Mouse (Mus musculus): ENCODE results near the gene Xpnpep1.
A peak's percentile ranks its signal among the peaks of the same experiment; 100 is the strongest.

The Xpnpep1 gene

GRCm38 (mm10) chr19:53040164-53041132 lies at the start of gene Xpnpep1:
Xpnpep1 (minus strand) TSS chr19:53040214.
- DNase-seq (ENCODE audit: low spot score in 2 of 2) = no peak

- peak; percentile 39 to 46 for DNase-seq (ENCODE audit: low spot score in 2 of 2)
These were observed 47.5 kb upstream of the Xpnpep1 start for GRCm38 (mm10) chr19:53087268-53088143.

- peak; percentile 37 to 47 for DNase-seq (ENCODE audit: low spot score in 2 of 2)
These were observed 46.8 kb upstream of the Xpnpep1 start for GRCm38 (mm10) chr19:53086861-53087260.

- DNase-seq (ENCODE audit: low spot score in 2 of 2) = peak; percentile 75
These were observed 44.7 kb upstream of the Xpnpep1 start for GRCm38 (mm10) chr19:53084735-53085134.

GRCm38 (mm10) chr19:53082862-53083261 lies 42.8 kb upstream of the Xpnpep1 start:
- no peak for DNase-seq (ENCODE audit: low spot score in 2 of 2)

- DNase-seq (ENCODE audit: low spot score in 2 of 2) = no peak
These were observed 41.3 kb upstream of the Xpnpep1 start for GRCm38 (mm10) chr19:53081339-53081738.

GRCm38 (mm10) chr19:53080921-53081320 lies 40.9 kb upstream of the Xpnpep1 start:
- DNase-seq (ENCODE audit: low spot score in 2 of 2) = no peak

GRCm38 (mm10) chr19:53080487-53080886 lies 40.5 kb upstream of the Xpnpep1 start:
- DNase-seq (ENCODE audit: low spot score in 2 of 2) = no peak

- no peak for DNase-seq (ENCODE audit: low spot score in 2 of 2)
These were observed 40.0 kb upstream of the Xpnpep1 start for GRCm38 (mm10) chr19:53080026-53080425.

- DNase-seq (ENCODE audit: low spot score in 2 of 2) = no peak
These were observed 38.5 kb upstream of the Xpnpep1 start for GRCm38 (mm10) chr19:53078271-53079085.

GRCm38 (mm10) chr19:53077278-53077677 lies 37.3 kb upstream of the Xpnpep1 start:
- no peak for DNase-seq (ENCODE audit: low spot score in 2 of 2)

- DNase-seq (ENCODE audit: low spot score in 2 of 2) = peak; percentile 26 to 36
These were observed 36.4 kb upstream of the Xpnpep1 start for GRCm38 (mm10) chr19:53076238-53076981.

GRCm38 (mm10) chr19:53075896-53076237 lies 35.9 kb upstream of the Xpnpep1 start:
- no peak for DNase-seq (ENCODE audit: low spot score in 2 of 2)

GRCm38 (mm10) chr19:53074899-53075722 lies 35.1 kb upstream of the Xpnpep1 start:
- DNase-seq (ENCODE audit: low spot score in 2 of 2) = peak; percentile 45 to 49

GRCm38 (mm10) chr19:53073521-53073920 lies 33.5 kb upstream of the Xpnpep1 start:
- no peak for DNase-seq (ENCODE audit: low spot score in 2 of 2)

- no peak for DNase-seq (ENCODE audit: low spot score in 2 of 2)
These were observed 32.4 kb upstream of the Xpnpep1 start for GRCm38 (mm10) chr19:53072406-53072805.

- DNase-seq (ENCODE audit: low spot score in 2 of 2) = no peak
These were observed 31.6 kb upstream of the Xpnpep1 start for GRCm38 (mm10) chr19:53071651-53072050.

- DNase-seq (ENCODE audit: low spot score in 2 of 2) = peak; percentile 33 to 40
These were observed 30.9 kb upstream of the Xpnpep1 start for GRCm38 (mm10) chr19:53070870-53071269.

- no peak for DNase-seq (ENCODE audit: low spot score in 2 of 2)
These were observed 29.4 kb upstream of the Xpnpep1 start for GRCm38 (mm10) chr19:53069451-53069850.

- DNase-seq (ENCODE audit: low spot score in 2 of 2) = peak; percentile 77 to 85
These were observed 26.9 kb upstream of the Xpnpep1 start for GRCm38 (mm10) chr19:53066934-53067333.

Measured in heart, adult 9 months (tissue).